Mouse (Mus musculus) bone marrow, adult 2 months (tissue): ENCODE data around the gene Brsk1.

ENCODE experiments used
- CTCF ChIP-seq: fragments of 200-500 bp; IDR thresholded peaks from 2 replicates; pipeline ENCODE4 v1.5.1; 2011; ENCODE audit warnings: low read length, control low read depth; ENCODE audit not compliant: control insufficient read depth, insufficient read depth
- POLR2A ChIP-seq: fragments of 200-500 bp; IDR thresholded peaks from 2 replicates; pipeline ENCODE4 v1.6.1; 2011; ENCODE audit warnings: low read depth, mild to moderate bottlenecking, control low read depth, low read length, borderline replicate concordance; ENCODE audit not compliant: control insufficient read depth

DNA sequence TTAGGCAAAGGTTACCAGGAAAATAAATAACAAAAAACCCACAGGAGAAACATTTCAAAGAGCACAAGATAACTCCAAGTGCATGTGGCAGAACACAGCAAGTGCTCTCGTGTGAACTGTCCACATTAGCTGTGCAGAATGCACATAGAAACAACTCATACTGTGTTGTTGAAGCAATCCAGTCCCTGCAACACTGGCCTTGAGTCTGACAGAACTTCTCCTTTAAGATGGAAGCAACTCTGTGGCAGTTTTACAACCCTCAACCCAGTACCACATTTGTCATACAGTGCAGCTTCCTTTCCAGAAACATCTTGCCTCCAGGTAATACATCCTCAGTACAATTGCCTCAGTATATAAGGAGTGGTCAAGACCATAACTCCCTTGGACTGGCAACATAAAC is 33.6 kb upstream of the Brsk1 start:
- TF ChIP-seq CTCF (no peak), POLR2A (no peak)
